Mouse (Mus musculus): Measurements from ENCODE around the gene Atoh8.
A peak's percentile ranks its signal among the peaks of the same experiment; 100 is the strongest.

Gene Atoh8

GRCm38 (mm10) chr6:72190577-72190976 lies 44.8 kb downstream of the Atoh8 start:
- no peak for DNase-seq (ENCODE audit: low spot score)

GRCm38 (mm10) chr6:72190120-72190519 lies 45.3 kb downstream of the Atoh8 start:
- no peak for DNase-seq (ENCODE audit: low spot score)

- DNase-seq (ENCODE audit: low spot score): peak; percentile 61
These were observed 46.1 kb downstream of the Atoh8 start for GRCm38 (mm10) chr6:72189061-72189863.

DNA sequence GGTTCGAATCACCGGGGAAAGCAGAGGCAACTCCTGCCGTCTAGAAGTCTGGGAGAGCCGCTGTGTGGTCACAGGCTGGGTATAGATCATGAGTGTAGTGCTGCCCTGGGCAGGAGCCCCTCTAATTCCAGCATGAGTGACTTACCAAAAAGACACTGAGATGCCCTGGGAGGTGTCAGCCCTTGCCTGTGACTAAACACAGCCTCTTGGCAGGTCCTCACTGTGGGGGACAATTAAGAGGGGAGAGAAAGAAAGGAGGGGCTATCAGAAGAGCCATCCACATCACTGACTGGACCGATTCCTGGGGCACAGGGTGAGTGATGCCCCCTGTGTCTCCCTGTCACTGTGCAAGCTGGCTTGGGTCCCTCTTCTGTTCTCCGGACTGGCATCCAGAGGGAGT lies 48.6 kb downstream of the Atoh8 start:
- no peak for DNase-seq (ENCODE audit: low spot score)

DNA sequence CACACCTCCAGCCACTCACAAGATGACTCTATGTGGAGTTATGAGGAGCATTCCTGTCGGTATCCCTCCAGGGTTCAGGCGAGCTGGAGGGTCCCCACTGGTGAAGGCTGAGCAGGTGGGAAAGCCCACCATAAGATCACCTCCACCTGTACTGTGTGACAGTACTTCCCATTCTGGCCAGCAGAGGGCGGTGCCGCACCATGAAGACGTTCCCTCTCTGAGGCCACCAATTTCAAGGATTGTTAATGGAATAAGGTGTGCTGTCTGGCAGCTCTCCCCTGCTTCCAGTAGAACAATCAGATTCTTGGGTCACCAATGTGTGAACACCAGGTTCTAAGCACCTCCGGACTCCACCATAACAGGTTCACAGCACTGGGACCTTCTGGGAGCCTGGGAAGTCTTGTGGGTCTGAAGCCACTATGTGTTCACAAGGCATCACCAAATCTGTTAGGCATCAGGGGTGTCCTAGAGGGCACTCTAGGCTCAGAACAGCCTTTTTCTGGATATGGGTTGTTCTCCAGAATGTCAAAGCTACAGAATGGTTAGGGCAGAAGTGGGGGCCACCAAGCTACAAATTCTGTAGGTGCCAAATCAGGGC lies 49.4 kb downstream of the Atoh8 start:
- peak; percentile 94 for DNase-seq (ENCODE audit: low spot score)

GRCm38 (mm10) chr6:72184576-72184975 lies 50.8 kb downstream of the Atoh8 start:
- DNase-seq (ENCODE audit: low spot score): no peak

DNA sequence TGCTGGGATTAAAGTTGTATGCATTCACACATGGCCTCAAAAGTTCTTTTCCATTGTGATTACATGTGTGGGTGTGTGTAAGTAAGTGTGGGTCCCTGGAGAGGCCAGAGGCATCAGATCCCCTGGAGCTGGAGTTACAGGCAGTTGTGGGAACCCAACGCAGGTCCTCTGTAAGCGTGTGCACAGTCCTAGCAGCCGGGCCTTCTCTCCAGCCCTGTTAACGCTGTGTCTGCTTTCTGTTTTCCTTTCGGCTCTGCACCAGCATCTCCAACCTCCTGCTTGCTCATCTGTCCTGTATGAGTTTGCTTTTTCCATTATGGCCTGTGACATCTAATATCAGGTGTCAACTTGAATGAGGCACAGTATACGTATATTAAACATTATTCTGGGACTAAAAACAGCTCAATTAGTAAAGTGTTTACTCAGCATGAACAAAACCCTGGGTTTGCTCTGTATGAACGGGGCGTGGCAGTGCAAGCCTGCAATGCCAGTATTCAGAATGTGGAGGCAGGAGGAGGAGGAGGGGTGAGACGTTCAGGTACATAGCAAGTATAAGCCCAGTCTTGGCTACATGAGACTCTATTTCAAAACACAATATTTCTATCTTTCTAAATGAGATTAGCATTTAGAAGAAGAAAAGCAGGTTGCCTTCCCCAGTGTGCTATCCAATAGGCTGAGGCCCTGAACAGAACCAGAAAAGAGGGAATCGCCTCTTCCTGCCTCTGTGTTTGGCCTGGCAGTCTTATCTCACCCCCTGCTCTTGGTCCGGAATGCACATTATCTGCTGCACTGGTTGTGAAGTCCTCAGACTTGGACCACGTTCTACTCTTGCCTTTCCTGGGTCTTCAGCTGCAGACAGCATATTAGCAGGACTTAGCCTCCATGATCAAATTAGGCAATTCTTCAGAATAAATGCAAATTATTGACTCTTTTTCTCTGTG lies 55.5 kb downstream of the Atoh8 start:
- DNase-seq (ENCODE audit: low spot score): no peak

DNA sequence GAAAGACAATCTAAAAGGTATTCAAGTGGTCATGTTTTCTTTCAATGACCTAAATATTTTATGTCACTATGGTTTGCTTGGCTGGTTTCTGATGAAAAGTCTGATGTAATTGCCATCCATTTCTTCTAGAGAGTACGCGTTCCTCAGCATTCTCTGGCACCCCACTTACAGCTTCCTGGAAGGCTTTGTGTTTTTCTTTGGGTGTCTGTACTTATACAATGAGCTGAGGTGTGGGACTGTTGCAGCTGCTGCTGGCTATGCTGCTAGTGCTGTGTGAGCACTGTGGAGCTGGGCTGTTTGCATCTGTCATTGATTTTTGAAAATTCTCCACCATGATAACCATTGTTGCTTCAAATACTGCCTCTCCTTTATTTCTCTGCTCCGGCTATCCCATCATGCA lies 56.4 kb downstream of the Atoh8 start:
- DNase-seq (ENCODE audit: low spot score): no peak

GRCm38 (mm10) chr6:72177417-72177816 lies 58.0 kb downstream of the Atoh8 start:
- DNase-seq (ENCODE audit: low spot score): no peak

GRCm38 (mm10) chr6:72176004-72176403 lies 59.4 kb downstream of the Atoh8 start:
- no peak for DNase-seq (ENCODE audit: low spot score)

GRCm38 (mm10) chr6:72175419-72175818 lies 60.0 kb downstream of the Atoh8 start:
- DNase-seq (ENCODE audit: low spot score): no peak

DNA sequence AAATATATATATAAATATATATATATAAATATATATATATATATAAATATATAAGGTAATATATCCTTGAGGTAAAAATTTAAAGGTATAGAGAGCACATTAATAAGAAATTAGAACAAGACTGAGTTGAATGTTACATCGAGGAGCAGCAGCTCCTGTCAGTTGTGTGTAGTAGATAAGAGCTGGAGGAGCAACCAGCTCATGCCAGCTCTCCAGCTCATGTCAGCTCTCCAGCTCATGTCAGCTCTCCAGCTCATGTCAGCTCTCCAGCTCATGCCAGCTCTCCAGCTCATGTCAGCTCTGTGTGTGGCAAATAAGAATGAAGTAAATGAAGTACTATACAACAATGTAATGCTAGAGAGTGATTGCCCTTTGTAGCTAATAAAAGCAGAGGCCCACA lies 62.0 kb downstream of the Atoh8 start:
- DNase-seq (ENCODE audit: low spot score): no peak

GRCm38 (mm10) chr6:72171391-72171790 lies 64.0 kb downstream of the Atoh8 start:
- no peak for DNase-seq (ENCODE audit: low spot score)

DNA sequence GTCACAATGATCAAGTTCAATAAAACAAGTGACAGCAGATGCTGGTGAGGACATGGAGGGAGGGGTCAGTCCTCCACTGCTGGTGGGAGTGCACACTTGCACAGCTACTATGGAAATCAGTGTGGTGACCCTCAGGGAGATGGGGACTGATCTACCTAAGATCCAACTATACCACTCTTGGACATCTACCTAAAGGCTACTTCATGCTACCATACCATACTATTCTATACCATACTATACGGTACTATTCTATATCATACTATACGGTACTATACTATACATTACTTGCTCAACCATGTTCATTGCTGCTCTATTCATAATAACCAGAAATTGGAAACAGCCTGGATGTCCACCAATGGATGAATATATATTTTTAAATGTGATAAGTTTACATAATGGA lies 69.5 kb downstream of the Atoh8 start:
- no peak for DNase-seq (ENCODE audit: low spot score)

GRCm38 (mm10) chr6:72164321-72165275 lies 70.8 kb downstream of the Atoh8 start:
- DNase-seq (ENCODE audit: low spot score): peak; percentile 93

GRCm38 (mm10) chr6:72162155-72162890 lies 73.1 kb downstream of the Atoh8 start:
- no peak for DNase-seq (ENCODE audit: low spot score)

- no peak for DNase-seq (ENCODE audit: low spot score)
These were observed 73.6 kb downstream of the Atoh8 start for GRCm38 (mm10) chr6:72161751-72162150.

- DNase-seq (ENCODE audit: low spot score): no peak
These were observed 74.4 kb downstream of the Atoh8 start for GRCm38 (mm10) chr6:72160991-72161390.

GRCm38 (mm10) chr6:72159861-72160395 lies 75.4 kb downstream of the Atoh8 start:
- DNase-seq (ENCODE audit: low spot score): no peak

DNA sequence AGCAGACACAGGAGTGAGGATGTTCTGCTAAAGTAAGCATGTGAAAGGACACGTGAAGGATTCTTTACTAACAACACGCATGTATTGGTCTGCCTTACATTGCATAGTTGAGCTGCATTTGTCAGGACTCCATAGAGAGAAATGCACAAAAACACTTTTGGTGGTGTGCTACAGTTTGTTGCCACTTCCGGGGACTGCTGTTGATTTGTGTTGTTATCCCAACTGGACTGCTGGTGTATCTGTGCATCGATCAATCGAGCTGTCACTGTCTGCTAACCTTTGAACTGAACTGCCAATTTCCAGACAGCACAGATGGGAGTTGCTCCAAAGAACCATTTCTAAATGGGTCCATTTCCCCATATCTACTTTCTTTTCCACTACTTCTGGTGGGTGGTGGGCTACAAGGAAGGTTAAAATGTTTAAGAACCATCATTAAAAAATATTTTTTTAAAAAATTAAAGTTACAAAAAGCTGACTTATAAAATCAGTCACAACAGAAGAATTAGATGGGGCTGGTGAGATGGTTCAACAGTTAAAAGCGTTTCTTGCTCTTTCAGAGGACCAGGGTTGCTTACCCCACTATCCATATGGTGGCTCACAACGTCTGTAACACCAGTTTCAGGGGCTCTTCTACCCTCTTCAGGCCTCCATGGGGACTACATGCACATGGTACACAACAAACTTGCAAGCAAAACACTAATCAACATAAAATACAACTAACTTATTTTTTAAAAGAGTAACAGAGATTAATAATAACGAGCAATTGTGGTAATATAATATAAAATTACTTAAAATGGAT lies 76.2 kb downstream of the Atoh8 start:
- DNase-seq (ENCODE audit: low spot score): no peak
